Mouse (Mus musculus) kidney, postnatal 25 days (tissue): Measurements from ENCODE around the gene Ccm2l.

Experiments used
- DNase-seq, 2 experiments: peaks; one replicate each; pipeline ENCODE4 v3.0.0; 2021; ENCODE audit warnings: mixed read lengths in 2 of 2

The Ccm2l gene

GRCm38 (mm10) chr2:153090551-153091165, 24.9 kb downstream of the Ccm2l start:
- peak in 1 of 2 experiments; percentile 53 for DNase-seq

GRCm38 (mm10) chr2:153107046-153107766, 41.5 kb downstream of the Ccm2l start:
- DNase-seq, result peak in 1 of 2 experiments; percentile 19

- peak in 1 of 2 experiments; percentile 5 for DNase-seq
These were observed 42.0 kb downstream of the Ccm2l start for GRCm38 (mm10) chr2:153107802-153108201.

GRCm38 (mm10) chr2:153108313-153109264, 42.8 kb downstream of the Ccm2l start, which contains the start of gene Hck:
Gene Hck (plus strand): TSS chr2:153108468.
- DNase-seq, result peak; percentile 58 to 63

GRCm38 (mm10) chr2:153109596-153109995, 43.8 kb downstream of the Ccm2l start:
- DNase-seq, result no peak

- DNase-seq, result no peak
These were observed 45.5 kb downstream of the Ccm2l start for GRCm38 (mm10) chr2:153111298-153111697.

- no peak for DNase-seq
These were observed 49.9 kb downstream of the Ccm2l start for GRCm38 (mm10) chr2:153115679-153116081.

- DNase-seq, result peak in 1 of 2 experiments; percentile 31
These were observed 51.3 kb downstream of the Ccm2l start for GRCm38 (mm10) chr2:153117051-153117486.

- peak in 1 of 2 experiments; percentile 7 for DNase-seq
These were observed 53.7 kb downstream of the Ccm2l start for GRCm38 (mm10) chr2:153119488-153119887.

- DNase-seq, result peak in 1 of 2 experiments; percentile 23
These were observed 54.4 kb downstream of the Ccm2l start for GRCm38 (mm10) chr2:153120126-153120525.

GRCm38 (mm10) chr2:153121821-153122615, 56.3 kb downstream of the Ccm2l start:
- peak in 1 of 2 experiments; percentile 27 for DNase-seq

- DNase-seq, result peak in 1 of 2 experiments; percentile 24
These were observed 56.9 kb downstream of the Ccm2l start for GRCm38 (mm10) chr2:153122701-153123100.

- no peak for DNase-seq
These were observed 60.1 kb downstream of the Ccm2l start for GRCm38 (mm10) chr2:153125875-153126274.

GRCm38 (mm10) chr2:153131019-153131418, 65.3 kb downstream of the Ccm2l start:
- peak; percentile 29 to 40 for DNase-seq
